Comparison of ENCODE assay signal across 23 mouse cellular contexts in the genomic region with DNA sequence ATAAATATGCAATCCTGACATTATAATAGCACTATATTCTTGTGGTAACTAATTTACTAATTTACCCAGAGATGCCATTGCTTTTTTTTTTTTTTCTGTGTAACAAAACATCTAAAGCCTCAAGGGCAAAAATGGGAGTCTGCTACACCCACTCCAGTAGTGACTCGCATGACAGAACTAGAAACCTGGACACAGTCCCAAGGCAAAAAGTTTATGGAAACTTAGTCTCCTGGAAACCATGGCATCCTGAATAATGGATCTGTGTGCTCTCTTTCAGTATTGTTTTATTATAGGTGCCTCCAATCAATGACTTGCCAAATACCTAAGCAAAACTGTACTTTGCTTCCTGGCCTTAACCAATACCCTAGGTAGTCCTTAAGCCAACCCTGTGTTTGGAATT.
DNase-seq lines count a peak whose midpoint lies in the region; ATAC-seq and TF ChIP-seq lines count a peak whose summit lies in the region.
"Had no signal": no experiment of that assay in that cellular context is flagged by ENCODE, and none has a peak within 500 bp of the region (broad histone marks: within the 10 kb centered on the region; RNA-seq: fewer than 3 reads in every experiment).

No protein-coding gene starts in this region.

- no peak for ATAC-seq in kidney, embryonic 15.5 days (replicated peaks; ENCODE audit: low FRiP score)
- no peak for ATAC-seq in megakaryocyte-erythroid progenitor cell, adult 5-6 weeks (replicated peaks; ENCODE audit: low FRiP score, low TSS enrichment, poor library complexity, severe bottlenecking)
- ATAC-seq: activated CD4-positive, CD25-positive, alpha-beta regulatory T cell, adult 4 months; CD4-positive, CD25-positive, alpha-beta regulatory T cell, adult 4 months; Patski had no signal

- no peaks in the 10 kb centered on the region for H3K36me3 ChIP-seq in kidney, embryonic 15.5 days
- H3K36me3 ChIP-seq: G1E had no signal

- H3K27ac ChIP-seq in kidney, embryonic 15.5 days = no peak overlapping the region
- H3K27ac ChIP-seq in layer of hippocampus, adult 2 months = no peak overlapping the region

- H3K4me1 ChIP-seq in kidney, embryonic 15.5 days = no peaks in the 10 kb centered on the region

- DNase-seq in kidney, adult 9 months = peak; percentile 5
- DNase-seq in 3T3-L1 (ENCODE audit: low read depth, low spot score) = peak; percentile 58
- DNase-seq in Muller cell, postnatal 12 days (ENCODE audit: inconsistent ontology term) = peak; percentile 71
- no peak for DNase-seq in layer of hippocampus, adult 2 months (ENCODE audit: low spot score in 2 of 2)
- DNase-seq: adrenal gland, adult 2 months; adrenal gland, adult 8-10 months; adrenal gland, postnatal 10 days; adrenal gland, postnatal 14 days; adrenal gland, postnatal 25 days; adrenal gland, postnatal 36 days; B cell, adult 2 months; cerebellum, adult 11 months; cerebellum, adult 11-12 months; cerebellum, adult 18-20 months; cerebellum, adult 2 months; cerebellum, adult 8-10 months had no signal

- no peak overlapping the region for H3K4me3 ChIP-seq in kidney, embryonic 15.5 days (replicated peaks)
- H3K4me3 ChIP-seq in layer of hippocampus, adult 2 months = no peak overlapping the region

- H3K9ac ChIP-seq in kidney, embryonic 15.5 days = no peak overlapping the region

- H3K27me3 ChIP-seq in kidney, embryonic 15.5 days = no peaks in the 10 kb centered on the region
- H3K27me3 ChIP-seq: CH12.LX, Patski had no signal

- no peak for TF ChIP-seq CTCF in layer of hippocampus, adult 2 months (conservative IDR thresholded peaks at IDR 0.05)

- H3K9me3 ChIP-seq in kidney, embryonic 15.5 days (replicated peaks) = no peaks in the 10 kb centered on the region
- H3K9me3 ChIP-seq: G1E had no signal

- H3K4me2 ChIP-seq in kidney, embryonic 15.5 days = no peak overlapping the region

- WGBS in kidney, embryonic 15.5 days = 97% methylated on average over 1 of the region's 1 CpGs

Comparison
In these comparisons a context has a peak if more than half of its experiments do, and no peak if none do; other contexts are left out.
1. DNase-seq: peak in kidney, adult 9 months (single experiment), 3T3-L1 (single experiment) and Muller cell, postnatal 12 days (single experiment); none in layer of hippocampus, adult 2 months (0 of 2).